Mouse (Mus musculus): ENCODE data around the gene Bmpr2. TPM values are rescaled to one million over a fixed set of nuclear protein-coding genes. Genes with fewer than 3 reads are reported as not detected.

Bmpr2 gene
- total and polyA plus RNA-seq, 3 experiments = 3.4 to 103 (median 59.9) TPM

DNA sequence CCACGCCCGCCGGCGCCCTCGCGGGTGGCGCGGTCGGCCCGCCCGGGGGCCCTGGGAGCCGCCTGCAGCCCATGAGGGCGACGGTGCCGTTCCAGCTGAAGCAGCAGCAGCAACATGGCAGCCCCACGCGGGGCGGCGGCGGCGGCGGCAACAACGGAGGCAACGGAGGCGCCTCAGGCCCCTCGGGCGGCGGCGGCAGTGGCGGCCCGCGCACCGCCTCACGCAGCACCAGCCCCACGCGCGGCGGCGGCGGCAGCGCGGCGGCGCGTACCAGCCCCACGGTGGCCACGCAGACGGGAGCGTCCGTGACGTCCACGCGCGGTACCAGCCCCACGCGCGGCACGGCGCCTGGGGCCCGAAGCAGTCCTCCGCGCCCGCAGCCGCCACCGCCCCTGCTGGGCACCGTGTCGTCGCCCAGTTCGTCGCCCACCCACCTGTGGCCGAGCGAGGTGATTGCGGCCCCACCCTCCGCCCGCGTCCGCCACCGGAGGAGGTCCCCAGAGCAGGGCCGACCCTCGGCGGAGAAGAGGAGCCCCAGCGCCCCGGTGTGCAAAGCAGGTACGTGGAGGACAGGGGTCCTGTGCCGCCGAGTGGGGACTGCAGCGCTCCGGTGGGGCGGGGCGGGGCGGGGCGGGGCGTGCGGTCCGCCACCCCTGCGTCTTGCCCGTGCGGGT, 150.1 kb downstream of the Bmpr2 start:
- Histone ChIP-seq H3K36me3 (replicated peaks) (peaks cover 8% of the 10 kb centered on the region), H3K4me1 (ENCODE audit: insufficient read depth, low read depth, low read length) (peaks cover 60% of the 10 kb centered on the region), H3K4me3 (ENCODE audit: low read depth, low read length) (peak overlapping the region; percentile 98), H3K27me3 (ENCODE audit: insufficient read depth, low read length) (no peaks in the 10 kb centered on the region), H3K9me3 (replicated peaks) (no peaks in the 10 kb centered on the region)
- no peak for ATAC-seq (ENCODE audit: extremely low read depth, insufficient number of reproducible peaks, low FRiP score, poor library complexity, severe bottlenecking)
- no peak for TF ChIP-seq CTCF (IDR thresholded peaks at IDR 0.05; ENCODE audit: low read depth, low read length)
- TF ChIP-seq POLR2AphosphoS5 (IDR thresholded peaks at IDR 0.05; ENCODE audit: insufficient replicate concordance, low read depth, low read length) = no peak
- TF ChIP-seq GATA2 (IDR thresholded peaks at IDR 0.05; ENCODE audit: borderline replicate concordance, low read depth, low read length) = no peak
- no peak for TF ChIP-seq TAL1 (conservative IDR thresholded peaks at IDR 0.05; ENCODE audit: low read depth, low read length)
- TF ChIP-seq GATA1 (IDR thresholded peaks at IDR 0.05; ENCODE audit: borderline replicate concordance, low read length) = no peak
- DNase-seq (ENCODE audit: low spot score) = no peak

DNA sequence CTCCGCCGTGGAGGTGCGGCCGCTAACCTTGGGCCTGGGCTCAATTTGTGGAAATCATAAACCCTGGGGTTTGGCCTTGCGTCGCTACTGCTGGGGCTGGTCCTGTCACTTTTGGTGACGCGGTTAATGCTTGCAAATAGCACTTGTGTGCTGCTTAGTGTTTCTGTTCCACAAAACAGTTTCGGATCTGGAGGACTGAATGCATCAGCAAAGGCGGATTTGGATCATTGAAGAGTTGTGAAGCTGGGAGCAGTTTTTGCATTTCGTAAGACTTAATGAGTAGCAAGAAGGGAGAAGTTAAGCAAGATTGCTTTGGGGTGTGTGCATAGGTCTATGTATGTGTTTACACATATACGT, 150.6 kb downstream of the Bmpr2 start:
- no peaks in the 10 kb centered on the region for H3K9me3 ChIP-seq (replicated peaks)
- peaks cover 63% of the 10 kb centered on the region for H3K4me1 ChIP-seq (ENCODE audit: insufficient read depth, low read depth, low read length)
- TF ChIP-seq POLR2AphosphoS5 (IDR thresholded peaks at IDR 0.05; ENCODE audit: insufficient replicate concordance, low read depth, low read length) (no peak), CTCF (IDR thresholded peaks at IDR 0.05; ENCODE audit: low read depth, low read length) (no peak), GATA2 (IDR thresholded peaks at IDR 0.05; ENCODE audit: borderline replicate concordance, low read depth, low read length) (no peak), GATA1 (IDR thresholded peaks at IDR 0.05; ENCODE audit: borderline replicate concordance, low read length) (no peak)
- no peak for ATAC-seq (ENCODE audit: extremely low read depth, insufficient number of reproducible peaks, low FRiP score, poor library complexity, severe bottlenecking)
- H3K36me3 ChIP-seq (replicated peaks) = peaks cover 8% of the 10 kb centered on the region
- no peaks in the 10 kb centered on the region for H3K27me3 ChIP-seq (ENCODE audit: insufficient read depth, low read length)
- no peak for DNase-seq (ENCODE audit: low spot score)
- peak overlapping the region; percentile 98 for H3K4me3 ChIP-seq (ENCODE audit: low read depth, low read length)

DNA sequence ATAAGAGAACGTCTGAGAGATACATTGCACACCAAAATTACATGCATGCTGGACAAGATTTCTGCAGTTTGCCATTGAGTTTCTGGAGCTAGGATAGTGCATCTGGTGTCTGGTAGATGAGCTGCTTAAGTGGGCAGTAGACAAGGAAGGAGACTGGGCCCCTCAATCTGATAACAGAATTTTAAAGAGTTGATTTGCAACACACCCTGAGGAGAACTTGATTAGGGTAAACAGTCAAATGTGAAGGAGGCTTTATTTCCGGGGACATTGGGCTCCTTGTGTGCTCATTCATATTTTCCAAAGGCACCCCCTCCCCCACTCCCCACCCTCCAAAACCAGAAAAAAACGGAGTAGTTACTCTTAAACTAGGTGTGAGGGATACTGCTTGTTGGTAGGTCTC, 151.6 kb downstream of the Bmpr2 start:
- Histone ChIP-seq H3K4me3 (ENCODE audit: low read depth, low read length) (peak overlapping the region; percentile 98), H3K27me3 (ENCODE audit: insufficient read depth, low read length) (no peaks in the 10 kb centered on the region), H3K9me3 (replicated peaks) (no peaks in the 10 kb centered on the region), H3K4me1 (ENCODE audit: insufficient read depth, low read depth, low read length) (peaks cover 64% of the 10 kb centered on the region), H3K36me3 (replicated peaks) (peaks cover 10% of the 10 kb centered on the region)
- no peak for DNase-seq (ENCODE audit: low spot score)
- peak; percentile 57 for ATAC-seq (ENCODE audit: extremely low read depth, insufficient number of reproducible peaks, low FRiP score, poor library complexity, severe bottlenecking)
- TF ChIP-seq CTCF (IDR thresholded peaks at IDR 0.05; ENCODE audit: low read depth, low read length) (no peak), GATA2 (IDR thresholded peaks at IDR 0.05; ENCODE audit: borderline replicate concordance, low read depth, low read length) (peak; percentile 52; the same call in 1 of the 2 replicates), POLR2AphosphoS5 (IDR thresholded peaks at IDR 0.05; ENCODE audit: insufficient replicate concordance, low read depth, low read length) (no peak), GATA1 (IDR thresholded peaks at IDR 0.05; ENCODE audit: borderline replicate concordance, low read length) (no peak), TAL1 (conservative IDR thresholded peaks at IDR 0.05; ENCODE audit: low read depth, low read length) (peak; percentile 43; the same call in 1 of the 2 replicates)

DNA sequence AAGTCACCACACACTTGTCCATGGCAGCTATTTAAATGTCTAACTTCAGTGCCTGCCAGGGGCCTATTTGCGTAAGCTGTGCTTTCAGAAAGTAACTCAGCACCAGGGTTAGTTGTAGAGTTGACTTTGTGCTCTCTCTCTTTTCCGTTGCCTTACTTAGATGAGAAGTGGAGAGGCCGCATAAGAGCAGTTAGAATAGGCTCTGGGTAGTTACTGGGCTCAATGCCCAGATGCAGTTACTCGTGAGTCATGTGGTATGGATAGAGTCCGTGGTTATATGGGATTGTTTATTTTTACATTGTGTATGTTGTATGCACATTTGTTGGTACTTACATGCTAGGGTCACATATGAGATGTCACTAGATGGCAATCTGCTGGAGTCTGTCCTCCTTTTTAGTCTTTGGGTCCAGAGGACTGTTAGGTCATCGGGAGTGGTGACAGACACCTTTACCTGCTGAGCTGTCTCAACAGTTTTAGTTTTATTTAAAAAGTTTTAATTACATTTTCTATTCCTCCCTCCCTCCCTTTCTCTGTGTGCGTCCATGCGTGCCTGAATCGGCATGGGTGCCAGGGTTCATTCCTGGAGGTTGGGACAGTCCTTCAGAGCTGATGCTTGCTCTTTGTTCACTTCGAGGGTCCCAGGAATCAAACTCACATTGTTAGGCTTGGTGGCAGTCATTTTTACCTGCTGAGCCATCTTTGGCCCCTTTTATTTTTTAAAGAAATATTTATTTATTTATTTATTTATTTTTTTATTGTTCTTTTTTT, 152.8 kb downstream of the Bmpr2 start:
- Histone ChIP-seq H3K27me3 (ENCODE audit: insufficient read depth, low read length) (no peaks in the 10 kb centered on the region), H3K9me3 (replicated peaks) (no peaks in the 10 kb centered on the region), H3K4me1 (ENCODE audit: insufficient read depth, low read depth, low read length) (peaks cover 63% of the 10 kb centered on the region), H3K36me3 (replicated peaks) (peaks cover 12% of the 10 kb centered on the region), H3K4me3 (ENCODE audit: low read depth, low read length) (peak overlapping the region; percentile 98; the same call in 1 of the 2 replicates)
- no peak for DNase-seq (ENCODE audit: low spot score)
- TF ChIP-seq TAL1 (conservative IDR thresholded peaks at IDR 0.05; ENCODE audit: low read depth, low read length) (no peak), GATA2 (IDR thresholded peaks at IDR 0.05; ENCODE audit: borderline replicate concordance, low read depth, low read length) (no peak), CTCF (IDR thresholded peaks at IDR 0.05; ENCODE audit: low read depth, low read length) (no peak), GATA1 (IDR thresholded peaks at IDR 0.05; ENCODE audit: borderline replicate concordance, low read length) (no peak), POLR2AphosphoS5 (IDR thresholded peaks at IDR 0.05; ENCODE audit: insufficient replicate concordance, low read depth, low read length) (no peak)
- ATAC-seq (ENCODE audit: extremely low read depth, insufficient number of reproducible peaks, low FRiP score, poor library complexity, severe bottlenecking) = no peak

DNA sequence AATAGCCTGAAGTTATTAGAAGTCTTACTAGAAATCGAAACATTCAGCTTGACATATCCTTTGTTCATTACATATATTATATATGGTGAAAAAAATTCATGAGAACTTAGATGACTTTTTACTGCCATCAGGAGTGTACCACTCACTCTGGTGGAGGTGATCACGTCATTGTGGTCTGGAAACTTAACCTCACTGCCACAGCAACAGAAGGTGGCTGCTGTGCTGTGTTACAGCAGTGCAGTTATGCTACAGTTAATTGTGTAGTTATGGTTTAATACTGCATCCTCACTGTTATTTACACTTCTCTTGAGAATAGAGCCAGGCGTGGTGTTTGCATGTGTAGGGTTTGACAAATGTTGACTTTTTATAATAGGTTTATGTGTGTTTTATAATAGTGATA, 154.2 kb downstream of the Bmpr2 start:
- Histone ChIP-seq H3K36me3 (replicated peaks) (peaks cover 23% of the 10 kb centered on the region), H3K4me3 (ENCODE audit: low read depth, low read length) (no peak overlapping the region), H3K27me3 (ENCODE audit: insufficient read depth, low read length) (no peaks in the 10 kb centered on the region), H3K4me1 (ENCODE audit: insufficient read depth, low read depth, low read length) (peaks cover 63% of the 10 kb centered on the region), H3K9me3 (replicated peaks) (no peaks in the 10 kb centered on the region)
- no peak for TF ChIP-seq TAL1 (conservative IDR thresholded peaks at IDR 0.05; ENCODE audit: low read depth, low read length)
- TF ChIP-seq POLR2AphosphoS5 (IDR thresholded peaks at IDR 0.05; ENCODE audit: insufficient replicate concordance, low read depth, low read length) = no peak
- TF ChIP-seq GATA1 (IDR thresholded peaks at IDR 0.05; ENCODE audit: borderline replicate concordance, low read length) = no peak
- no peak for TF ChIP-seq GATA2 (IDR thresholded peaks at IDR 0.05; ENCODE audit: borderline replicate concordance, low read depth, low read length)
- TF ChIP-seq CTCF (IDR thresholded peaks at IDR 0.05; ENCODE audit: low read depth, low read length) = no peak
- ATAC-seq (ENCODE audit: extremely low read depth, insufficient number of reproducible peaks, low FRiP score, poor library complexity, severe bottlenecking) (no peak), DNase-seq (ENCODE audit: low spot score) (no peak)

DNA sequence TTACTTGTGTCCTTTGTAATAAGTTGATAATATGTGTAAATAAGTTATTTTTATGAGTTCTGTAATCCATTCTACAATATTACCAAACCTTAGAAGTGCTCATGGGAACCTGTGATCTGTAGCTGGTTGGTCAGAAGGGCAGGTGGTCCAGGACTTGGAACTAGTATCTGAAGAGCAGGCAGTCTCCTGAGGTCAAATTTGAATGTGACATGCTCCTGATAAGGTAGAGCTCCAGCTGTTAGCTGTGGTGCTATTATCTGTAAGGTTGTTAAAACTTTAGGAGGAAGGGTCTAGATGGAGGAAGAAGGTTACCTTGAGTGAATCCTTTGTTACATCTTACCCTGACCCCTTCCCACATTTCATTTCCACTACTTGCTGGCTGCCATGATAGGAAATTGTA, 154.9 kb downstream of the Bmpr2 start:
- TF ChIP-seq TAL1 (conservative IDR thresholded peaks at IDR 0.05; ENCODE audit: low read depth, low read length) = peak; percentile 72
- no peak for TF ChIP-seq CTCF (IDR thresholded peaks at IDR 0.05; ENCODE audit: low read depth, low read length)
- TF ChIP-seq POLR2AphosphoS5 (IDR thresholded peaks at IDR 0.05; ENCODE audit: insufficient replicate concordance, low read depth, low read length) = no peak
- ATAC-seq (ENCODE audit: extremely low read depth, insufficient number of reproducible peaks, low FRiP score, poor library complexity, severe bottlenecking) (no peak), DNase-seq (ENCODE audit: low spot score) (no peak)
- no peaks in the 10 kb centered on the region for H3K27me3 ChIP-seq (ENCODE audit: insufficient read depth, low read length)
- H3K4me3 ChIP-seq (ENCODE audit: low read depth, low read length) = no peak overlapping the region
- no peaks in the 10 kb centered on the region for H3K9me3 ChIP-seq (replicated peaks)
- H3K36me3 ChIP-seq (replicated peaks) = peaks cover 26% of the 10 kb centered on the region
- H3K4me1 ChIP-seq (ENCODE audit: insufficient read depth, low read depth, low read length) = peaks cover 68% of the 10 kb centered on the region

Measured in G1E (cell line).